Mouse (Mus musculus) adrenal gland, postnatal 25 days (tissue): ENCODE results near the gene Gm10097. TPM values are rescaled to one million over a fixed set of nuclear protein-coding genes. Genes with fewer than 3 reads are reported as not detected.
A peak's percentile ranks its signal among the peaks of the same experiment; 100 is the strongest.

ENCODE experiments used
- DNase-seq: peaks from one replicate; pipeline ENCODE4 v3.0.0; 2021; ENCODE audit warnings: mixed read lengths
- total RNA-seq: library from RNA; stranded (reverse); gene quantifications from 2 replicates; pipeline ENCODE4 v1.2.3, GENCODE M21; 2021

Gm10097 gene
- total RNA-seq, 1 experiment from 2014 or later: not detected

DNA sequence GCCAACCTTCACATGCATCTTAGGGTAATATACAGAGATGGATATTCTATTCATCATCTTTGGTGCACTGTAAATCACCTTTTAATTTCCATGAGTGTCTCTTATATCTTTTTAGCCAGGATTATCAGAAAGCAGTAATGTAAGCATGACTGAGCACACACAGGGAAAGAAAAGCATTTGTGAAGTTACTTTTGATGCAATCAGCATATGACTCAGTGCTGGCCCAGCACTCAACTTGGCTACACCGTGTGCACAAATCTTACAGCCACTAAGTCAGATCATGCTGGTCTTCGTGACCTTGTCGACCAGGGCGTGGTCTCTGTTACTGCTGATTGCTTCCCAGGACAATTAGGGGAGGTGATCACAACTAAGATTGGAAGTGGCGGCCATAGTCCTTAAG is 16.8 kb downstream of the Gm10097 start:
- peak; percentile 6 for DNase-seq

DNA sequence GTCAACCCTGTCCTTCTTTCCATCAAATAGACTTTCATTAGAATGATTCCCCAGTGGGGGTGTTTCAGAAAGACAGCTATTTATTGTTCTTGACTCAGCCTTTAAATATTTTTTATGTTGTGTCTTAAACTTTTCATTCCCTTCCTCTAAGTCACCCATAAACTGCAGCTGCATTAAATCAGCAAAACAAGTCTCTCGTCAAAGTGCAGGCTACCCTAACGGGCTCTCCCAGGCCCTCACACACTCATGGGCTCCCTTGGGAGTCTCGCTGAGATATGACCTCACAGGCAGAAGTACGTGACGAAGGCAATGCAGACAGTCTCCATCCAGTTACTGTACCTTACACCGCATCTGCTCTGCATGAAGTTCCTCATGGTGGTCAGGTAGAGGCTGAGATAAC is 17.3 kb downstream of the Gm10097 start:
- DNase-seq: no peak

DNA sequence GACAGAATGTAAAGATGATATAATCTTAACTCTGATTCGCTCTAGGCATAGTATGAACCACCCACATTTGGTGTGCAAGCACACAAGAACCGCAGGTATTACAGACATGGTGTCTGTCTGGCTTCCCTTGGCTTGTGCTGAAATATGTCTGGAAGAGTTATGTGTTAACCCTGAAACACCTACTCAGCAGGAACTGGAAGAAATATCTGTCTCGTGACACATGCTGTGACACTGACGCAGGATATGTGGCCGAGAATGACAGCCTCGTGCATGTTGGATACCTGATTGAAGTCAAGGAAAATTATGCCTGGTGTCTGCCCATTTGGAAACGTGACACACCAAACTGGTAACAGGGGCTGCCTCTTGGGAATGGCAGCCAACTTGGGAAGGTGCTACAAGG is 18.3 kb downstream of the Gm10097 start:
- no peak for DNase-seq

DNA sequence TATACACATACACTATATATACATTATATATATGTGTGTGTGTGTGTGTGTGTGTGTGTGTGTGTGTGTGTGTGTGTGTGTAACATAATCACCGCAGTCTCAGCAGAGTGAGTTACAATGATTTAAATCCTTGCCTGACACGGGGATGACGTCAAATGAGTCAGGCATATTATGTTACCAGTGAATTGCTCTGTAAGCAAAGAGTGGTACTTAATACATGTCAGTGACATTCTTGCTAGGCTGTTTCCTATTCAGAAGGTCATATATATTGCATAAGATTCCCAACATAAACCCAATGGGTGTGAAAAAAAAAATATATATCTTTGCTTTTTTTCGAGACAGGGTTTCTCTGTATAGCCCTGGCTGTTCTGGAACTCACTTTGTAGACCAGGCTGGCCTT is 20.1 kb downstream of the Gm10097 start:
- no peak for DNase-seq

DNA sequence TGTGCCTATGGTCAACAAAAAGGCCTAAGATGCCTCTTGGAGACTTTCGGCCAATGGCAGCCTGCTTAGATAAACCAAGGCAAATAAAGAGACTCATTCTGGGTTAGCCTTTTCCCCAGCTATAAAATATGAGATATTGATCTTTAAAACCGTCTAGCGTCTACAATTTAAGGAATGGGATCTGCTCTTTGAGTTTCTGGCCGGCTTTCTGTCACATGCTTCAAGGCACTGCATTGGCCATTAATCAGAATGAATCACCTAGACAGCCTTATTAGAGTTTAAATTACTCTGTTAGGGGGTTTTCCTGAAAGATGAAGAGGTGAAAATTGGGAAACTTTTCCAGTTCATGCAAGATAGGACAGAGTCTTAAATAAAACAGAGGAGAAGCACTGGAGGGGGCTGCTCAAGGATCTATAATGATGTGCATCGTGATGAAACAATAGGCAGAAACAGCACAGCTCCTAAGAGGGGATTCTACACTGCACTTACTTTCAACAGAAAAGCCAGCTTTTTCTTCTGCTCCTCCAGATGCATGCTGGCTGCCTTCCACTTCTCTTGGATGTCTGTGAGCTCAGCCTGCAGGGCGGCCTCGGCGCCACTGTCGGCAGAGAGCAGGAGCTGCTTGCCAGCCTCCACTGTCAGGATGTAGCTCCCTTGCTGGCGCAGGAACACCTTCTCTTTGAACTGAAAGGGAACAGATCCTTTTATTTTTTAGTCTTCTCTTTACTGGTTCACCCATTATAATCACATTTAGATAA is 28.2 kb downstream of the Gm10097 start:
- no peak for DNase-seq

DNA sequence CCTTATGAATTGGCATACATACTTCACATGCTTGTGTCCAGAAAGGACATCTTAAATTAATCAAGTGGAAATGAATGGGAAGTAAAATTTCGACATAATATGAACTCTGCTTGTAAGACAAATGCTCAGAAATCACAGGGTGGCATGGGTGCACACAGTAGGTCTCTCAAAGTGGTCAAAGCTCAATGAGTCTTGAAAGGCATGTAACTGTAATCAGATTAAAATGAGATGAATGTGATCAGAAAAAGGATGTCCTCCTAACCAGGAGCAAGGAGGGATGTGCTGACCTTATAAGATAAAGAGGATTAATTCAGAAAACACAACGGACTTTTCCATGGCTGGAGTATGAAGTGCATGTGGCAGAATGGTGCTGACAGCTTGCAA is 28.8 kb downstream of the Gm10097 start:
- DNase-seq: no peak

DNA sequence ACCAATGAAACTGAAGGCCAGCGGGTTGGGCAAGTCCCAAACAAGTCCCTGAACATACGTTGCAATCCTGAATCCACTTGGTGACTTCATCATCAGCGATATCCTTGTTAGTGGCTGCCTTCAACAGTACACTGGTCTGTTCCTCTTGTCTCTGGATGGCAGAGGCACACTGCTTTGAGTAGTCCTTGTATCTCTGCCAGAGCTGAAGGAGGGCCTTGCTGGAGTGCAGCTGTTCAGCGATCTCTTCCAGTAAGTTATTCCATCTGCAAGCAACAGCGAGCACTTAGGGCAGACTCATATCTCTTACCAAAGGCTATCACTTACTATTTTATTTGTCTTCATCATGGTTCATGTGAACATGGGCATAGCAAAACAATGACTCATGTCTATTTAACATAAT is 41.8 kb downstream of the Gm10097 start:
- DNase-seq: no peak

DNA sequence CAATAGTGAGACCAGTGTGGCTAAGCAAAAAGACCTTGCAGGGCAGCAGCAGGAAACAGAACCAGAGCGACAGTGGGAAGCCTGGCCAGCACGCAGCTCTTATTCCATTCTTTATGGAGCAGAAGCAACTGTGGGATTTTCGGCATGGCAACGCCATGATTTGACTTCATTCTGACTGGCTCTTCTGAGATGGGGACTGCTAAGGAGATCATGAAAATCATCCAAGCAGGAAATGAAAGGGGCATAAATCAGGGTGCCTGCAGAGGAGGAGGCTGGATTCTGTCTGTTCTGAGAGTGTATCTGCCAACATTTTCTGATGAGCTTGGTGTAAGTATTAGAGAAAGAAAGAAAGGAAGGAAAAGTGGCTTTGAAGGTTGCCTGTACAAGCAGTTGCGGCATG is 47.2 kb downstream of the Gm10097 start:
- DNase-seq: no peak

DNA sequence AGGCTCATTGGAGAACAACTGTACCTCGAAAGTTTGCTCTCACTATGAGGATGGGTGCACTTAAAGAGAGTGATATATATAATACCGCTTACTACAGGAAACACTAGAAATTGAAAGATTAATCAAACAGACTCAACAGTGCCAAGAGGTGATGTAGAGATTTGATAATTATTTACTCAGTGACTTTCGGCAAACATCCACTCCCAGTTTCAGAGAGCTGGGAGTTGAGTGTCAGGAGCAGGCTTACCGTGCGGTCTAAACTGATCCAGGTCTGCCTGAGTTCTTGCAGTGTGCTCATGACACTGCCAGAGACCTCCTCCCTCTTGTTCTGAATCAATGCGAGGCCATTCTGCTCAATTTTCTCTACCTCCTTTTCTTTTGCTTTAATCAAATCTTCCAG is 47.7 kb downstream of the Gm10097 start:
- DNase-seq: no peak
